Mouse (Mus musculus) heart, embryonic 15.5 days (tissue): ENCODE measurements around the gene Pom121l2. TPM values are rescaled to one million over a fixed set of nuclear protein-coding genes. Genes with fewer than 3 reads are reported as not detected.

Experiments
- ATAC-seq: fragments of 200-750 bp; cut with Nextera tagmentation; replicated peaks from 2 replicates; pipeline ENCODE4 v1.8.0; 2017; ENCODE audit warnings: low read depth, moderate TSS enrichment; ENCODE audit not compliant: insufficient number of reproducible peaks, insufficient read depth, low FRiP score
- H3K27ac ChIP-seq: fragments of 300-500 bp; sonication (generic); 2 replicates; pipeline ENCODE4 v1.5.1; 2015; ENCODE audit warnings: mild to moderate bottlenecking, inconsistent platforms
- H3K27me3 ChIP-seq: fragments of 300-500 bp; sonication (generic); 2 replicates; pipeline ENCODE4 v1.6.1; 2015; ENCODE audit warnings: inconsistent platforms
- H3K36me3 ChIP-seq: fragments of 300-500 bp; sonication (generic); 2 replicates; pipeline ENCODE4 v1.6.1; 2015; ENCODE audit warnings: mild to moderate bottlenecking, inconsistent platforms
- H3K4me1 ChIP-seq: fragments of 300-500 bp; sonication (generic); replicated peaks from 2 replicates; pipeline ENCODE4 v1.6.1; 2015; ENCODE audit warnings: inconsistent platforms
- H3K4me2 ChIP-seq: fragments of 300-500 bp; sonication (generic); 2 replicates; pipeline ENCODE4 v1.6.1; 2015; ENCODE audit warnings: inconsistent platforms, mild to moderate bottlenecking, moderate library complexity
- H3K4me3 ChIP-seq: fragments of 300-500 bp; sonication (generic); 2 replicates; pipeline ENCODE4 v1.5.1; 2015; ENCODE audit warnings: mild to moderate bottlenecking, inconsistent platforms
- H3K9ac ChIP-seq: fragments of 300-500 bp; sonication (generic); 2 replicates; pipeline ENCODE4 v1.6.1; 2015; ENCODE audit warnings: mild to moderate bottlenecking, inconsistent platforms
- H3K9me3 ChIP-seq: fragments of 300-500 bp; sonication (generic); replicated peaks from 2 replicates; pipeline ENCODE4 v1.6.1; 2016; ENCODE audit warnings: inconsistent platforms
- WGBS: fragments of 180-500 bp; shearing (Covaris S2); methylation state at CpG from one replicate; pipeline ENCODE4 v1.1.7; 2015; ENCODE audit warnings: mixed read lengths; 5-methylcytosine and 5-hydroxymethylcytosine counted together
- polyA plus RNA-seq: library from polyadenylated mRNA; unstranded; fragments of >200 nt; fragmentation: Nextera tagmentation; extraction: Ambion mirVana; gene quantifications from 2 replicates; pipeline ENCODE4 v1.2.1, GENCODE M21; 2015

Gene Pom121l2
- polyA plus RNA-seq, 1 experiment from 2014 or later = not detected

DNA sequence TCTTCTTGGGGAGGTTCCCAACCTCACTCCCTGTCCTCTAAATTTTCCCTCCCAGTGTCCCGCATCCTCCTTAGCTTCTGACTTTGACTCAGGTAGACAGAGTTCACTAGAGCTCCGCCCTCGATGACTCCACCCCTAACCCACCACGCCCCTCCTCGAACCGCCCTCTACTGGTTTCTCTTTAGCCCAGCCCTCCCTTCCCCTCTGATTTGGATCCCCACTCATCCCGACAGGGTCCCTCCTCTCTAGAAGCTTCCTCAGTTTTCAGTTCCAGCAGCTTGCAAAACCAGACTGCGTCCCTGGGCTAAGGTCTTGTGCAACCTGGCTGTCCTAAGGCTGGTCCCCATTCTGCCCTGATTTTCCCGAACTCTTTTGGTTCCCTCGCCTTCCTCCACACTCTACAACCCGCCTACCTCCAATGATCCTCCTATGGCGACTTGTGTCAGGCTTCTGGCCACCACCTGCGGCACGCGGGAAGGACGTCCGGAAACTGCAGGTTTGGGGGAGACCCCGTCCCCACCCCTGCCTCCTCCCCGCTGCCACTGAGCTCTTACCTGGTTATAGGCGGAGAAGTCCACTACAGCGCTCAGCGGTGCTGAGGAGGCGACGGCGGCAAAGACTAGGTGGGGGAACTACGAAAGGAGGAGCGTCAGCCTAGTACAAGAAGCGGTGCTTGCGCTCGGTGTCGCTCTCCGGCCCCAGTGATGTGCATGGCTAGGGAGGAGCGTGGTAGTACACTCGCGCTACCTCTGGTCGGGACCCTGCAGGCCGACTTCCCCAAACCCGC, 25.5 kb downstream of the Pom121l2 start:
- peaks cover 19% of the 10 kb centered on the region for H3K4me1 ChIP-seq
- no peak overlapping the region; the same call in 1 of the 2 replicates for H3K27ac ChIP-seq
- H3K27me3 ChIP-seq = peaks cover 96% of the 10 kb centered on the region
- H3K9ac ChIP-seq = peak overlapping the region; percentile 53
- H3K36me3 ChIP-seq = no peaks in the 10 kb centered on the region
- no peaks in the 10 kb centered on the region for H3K9me3 ChIP-seq
- H3K4me3 ChIP-seq = peak overlapping the region; percentile 64
- peak; percentile 66 for ATAC-seq
- under 1% methylated on average over 38 of the region's 38 CpGs for WGBS
- H3K4me2 ChIP-seq = peak overlapping the region; percentile 93

DNA sequence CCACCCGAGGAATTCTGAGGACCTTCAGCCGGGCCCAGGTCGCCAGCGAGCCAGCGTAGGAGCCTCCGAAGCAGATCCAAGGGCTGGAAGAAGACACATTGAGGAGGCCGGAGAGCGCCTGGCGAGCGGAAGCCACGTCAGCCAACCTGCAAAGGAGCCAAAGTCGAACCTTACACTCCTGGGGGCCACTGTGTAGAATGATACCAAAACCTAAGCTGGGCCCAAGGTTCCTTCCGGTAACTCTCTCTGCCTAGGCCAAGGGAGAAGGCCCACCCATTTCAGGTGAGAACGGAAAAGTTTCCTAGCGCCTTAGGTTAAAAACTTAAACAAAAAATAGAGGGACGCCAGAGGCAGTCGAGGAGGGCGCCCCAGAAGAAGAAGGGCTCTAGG, 26.1 kb downstream of the Pom121l2 start:
- Histone ChIP-seq H3K27me3 (peaks cover 95% of the 10 kb centered on the region), H3K4me2 (peak overlapping the region; percentile 93), H3K9ac (no peak overlapping the region), H3K27ac (no peak overlapping the region), H3K4me1 (peaks cover 19% of the 10 kb centered on the region), H3K36me3 (no peaks in the 10 kb centered on the region), H3K9me3 (no peaks in the 10 kb centered on the region), H3K4me3 (peak overlapping the region; percentile 64)
- no peak for ATAC-seq
- WGBS = 6% methylated on average over 18 of the region's 18 CpGs

DNA sequence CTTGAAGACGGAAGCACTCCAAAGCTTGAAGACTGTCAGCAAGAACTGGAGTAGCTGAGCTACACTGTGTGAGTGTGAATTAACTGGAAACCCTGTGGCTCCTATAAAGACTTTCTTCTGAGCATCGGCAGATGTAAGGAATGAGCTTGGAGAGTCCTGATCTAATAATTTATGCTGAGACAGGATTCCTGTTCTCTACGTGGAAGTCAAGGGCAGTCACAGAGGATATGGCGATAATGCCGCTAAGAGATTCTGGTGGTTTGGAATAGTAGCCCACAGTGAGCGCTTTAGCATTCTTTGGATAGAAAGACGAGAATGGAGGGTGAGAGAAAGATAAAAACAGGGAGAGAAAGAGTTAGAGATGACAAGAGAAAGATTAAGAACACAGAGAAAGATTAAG, 26.9 kb downstream of the Pom121l2 start:
- 56% methylated on average over 7 of the region's 7 CpGs for WGBS
- no peak overlapping the region for H3K9ac ChIP-seq
- H3K4me3 ChIP-seq = 0 out of 2 replicates have a peak overlapping the region, but pooled peaks have one; percentile 2
- H3K27me3 ChIP-seq = peaks cover 95% of the 10 kb centered on the region
- peaks cover 19% of the 10 kb centered on the region for H3K4me1 ChIP-seq
- H3K36me3 ChIP-seq = no peaks in the 10 kb centered on the region
- H3K9me3 ChIP-seq = no peaks in the 10 kb centered on the region
- ATAC-seq = no peak
- no peak overlapping the region for H3K27ac ChIP-seq
- no peak overlapping the region for H3K4me2 ChIP-seq

DNA sequence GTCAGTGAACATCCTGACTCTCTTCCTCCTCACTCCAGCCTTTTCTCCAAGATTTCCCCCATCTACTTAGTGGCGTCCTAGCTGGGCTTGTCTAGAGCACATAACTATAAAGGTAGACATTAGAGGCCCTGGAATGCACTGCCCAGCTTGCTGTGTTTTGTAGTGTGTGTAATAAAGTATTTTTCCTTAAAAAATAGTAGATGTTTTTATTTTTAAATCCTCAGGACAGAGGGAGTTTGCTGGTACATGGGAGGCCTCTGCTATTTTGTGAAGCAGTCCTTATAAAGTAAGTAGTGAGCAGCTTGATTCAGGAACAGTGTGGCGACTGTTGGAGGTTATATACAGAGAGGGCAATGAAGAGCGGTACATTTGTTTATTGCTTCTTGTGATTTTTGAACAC, 27.7 kb downstream of the Pom121l2 start:
- no peaks in the 10 kb centered on the region for H3K9me3 ChIP-seq
- 74% methylated on average over 3 of the region's 3 CpGs for WGBS
- no peak overlapping the region for H3K27ac ChIP-seq
- peaks cover 93% of the 10 kb centered on the region for H3K27me3 ChIP-seq
- no peak overlapping the region for H3K4me2 ChIP-seq
- no peak for ATAC-seq
- H3K9ac ChIP-seq = no peak overlapping the region
- no peaks in the 10 kb centered on the region for H3K36me3 ChIP-seq
- H3K4me1 ChIP-seq = peaks cover 19% of the 10 kb centered on the region
- no peak overlapping the region for H3K4me3 ChIP-seq

DNA sequence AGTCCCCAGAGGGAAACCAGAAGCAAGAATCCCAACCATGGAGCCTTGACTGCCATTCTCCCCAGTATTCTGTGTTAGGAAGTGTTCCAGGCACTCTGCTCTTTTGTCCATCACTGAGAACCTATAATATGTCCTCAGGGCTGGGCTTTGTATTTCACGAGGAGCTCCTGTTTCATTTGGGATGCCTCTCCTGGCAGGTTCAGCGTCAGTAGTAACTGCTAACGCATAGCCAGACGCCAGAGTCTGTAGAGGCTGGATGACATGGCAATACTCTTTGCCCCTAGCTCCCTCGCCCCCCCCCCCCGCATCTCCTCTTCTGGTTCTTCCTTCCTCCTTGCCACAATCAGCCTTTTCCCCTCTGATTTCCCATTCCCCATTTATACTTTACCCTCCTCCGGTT, 28.6 kb downstream of the Pom121l2 start, which contains the start of gene Prss16:
Prss16 (minus strand) TSS at position 101 of the 400 bp plus-strand sequence.
- H3K4me3 ChIP-seq = peak within 1 kb of the TSS; percentile 10; the same call in 1 of the 2 replicates
- no peak within 1 kb of the TSS for H3K4me2 ChIP-seq
- WGBS = 27% methylated on average over 7 of the region's 7 CpGs
- no peak for ATAC-seq
- H3K36me3 ChIP-seq = no peaks in the 10 kb centered on the region
- no peak within 1 kb of the TSS for H3K9ac ChIP-seq
- peaks cover 93% of the 10 kb centered on the region for H3K27me3 ChIP-seq
- H3K27ac ChIP-seq = no peak within 1 kb of the TSS
- peaks cover 28% of the 10 kb centered on the region for H3K4me1 ChIP-seq
- H3K9me3 ChIP-seq = no peaks in the 10 kb centered on the region

DNA sequence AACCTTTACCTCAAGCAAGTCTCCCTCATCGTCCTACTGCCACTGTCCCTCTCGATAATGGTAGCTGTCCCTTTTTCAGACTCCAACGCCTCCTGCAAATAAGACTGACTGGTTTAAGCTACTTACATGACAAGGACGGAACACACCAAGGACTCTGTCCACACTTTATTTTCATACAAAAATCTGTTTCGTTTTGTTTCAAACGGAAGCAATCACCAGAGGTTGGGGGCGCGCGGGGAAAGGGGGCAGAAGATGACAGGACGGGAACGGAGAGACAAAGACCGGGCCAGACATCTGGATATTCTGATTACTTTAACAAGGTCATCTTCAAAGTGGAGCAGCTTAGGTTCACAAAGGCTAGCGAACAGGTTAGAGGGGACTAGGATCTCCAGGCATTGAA, 32.7 kb downstream of the Pom121l2 start:
- H3K36me3 ChIP-seq = no peaks in the 10 kb centered on the region
- ATAC-seq = no peak
- peaks cover 10% of the 10 kb centered on the region for H3K4me1 ChIP-seq
- WGBS = 20% methylated on average over 13 of the region's 13 CpGs
- peak overlapping the region; percentile 21; the same call in 1 of the 2 replicates for H3K4me3 ChIP-seq
- peak overlapping the region; percentile 55 for H3K4me2 ChIP-seq
- H3K27ac ChIP-seq = no peak overlapping the region
- no peaks in the 10 kb centered on the region for H3K9me3 ChIP-seq
- H3K9ac ChIP-seq = no peak overlapping the region
- H3K27me3 ChIP-seq = peaks cover 69% of the 10 kb centered on the region

DNA sequence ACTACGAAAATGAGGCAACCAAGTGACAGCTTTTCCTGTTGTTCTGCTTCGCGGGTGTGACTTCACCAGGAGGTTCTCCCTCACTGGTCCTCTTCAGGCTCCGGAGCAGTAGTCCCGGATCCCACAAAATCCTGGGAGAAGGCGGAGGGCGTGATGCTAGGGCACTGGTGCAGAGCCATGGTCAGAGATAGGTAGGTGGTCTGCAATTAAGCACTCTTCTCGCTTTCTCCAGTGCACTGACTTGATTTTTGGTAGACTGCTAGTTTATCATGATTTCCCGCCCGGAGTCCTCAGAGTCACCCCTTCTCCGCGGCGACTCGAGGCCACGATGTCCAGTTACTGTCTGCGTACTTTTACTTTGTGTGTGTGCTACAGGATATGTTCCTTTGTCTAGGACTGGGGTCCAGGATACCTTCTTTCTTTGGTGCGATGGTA, 33.4 kb downstream of the Pom121l2 start:
- Histone ChIP-seq H3K9me3 (no peaks in the 10 kb centered on the region), H3K4me1 (peaks cover 10% of the 10 kb centered on the region), H3K4me3 (peak overlapping the region; percentile 28), H3K27me3 (peaks cover 66% of the 10 kb centered on the region), H3K4me2 (peak overlapping the region; percentile 55), H3K27ac (no peak overlapping the region), H3K36me3 (no peaks in the 10 kb centered on the region), H3K9ac (no peak overlapping the region)
- ATAC-seq = no peak
- WGBS = 10% methylated on average over 17 of the region's 17 CpGs

DNA sequence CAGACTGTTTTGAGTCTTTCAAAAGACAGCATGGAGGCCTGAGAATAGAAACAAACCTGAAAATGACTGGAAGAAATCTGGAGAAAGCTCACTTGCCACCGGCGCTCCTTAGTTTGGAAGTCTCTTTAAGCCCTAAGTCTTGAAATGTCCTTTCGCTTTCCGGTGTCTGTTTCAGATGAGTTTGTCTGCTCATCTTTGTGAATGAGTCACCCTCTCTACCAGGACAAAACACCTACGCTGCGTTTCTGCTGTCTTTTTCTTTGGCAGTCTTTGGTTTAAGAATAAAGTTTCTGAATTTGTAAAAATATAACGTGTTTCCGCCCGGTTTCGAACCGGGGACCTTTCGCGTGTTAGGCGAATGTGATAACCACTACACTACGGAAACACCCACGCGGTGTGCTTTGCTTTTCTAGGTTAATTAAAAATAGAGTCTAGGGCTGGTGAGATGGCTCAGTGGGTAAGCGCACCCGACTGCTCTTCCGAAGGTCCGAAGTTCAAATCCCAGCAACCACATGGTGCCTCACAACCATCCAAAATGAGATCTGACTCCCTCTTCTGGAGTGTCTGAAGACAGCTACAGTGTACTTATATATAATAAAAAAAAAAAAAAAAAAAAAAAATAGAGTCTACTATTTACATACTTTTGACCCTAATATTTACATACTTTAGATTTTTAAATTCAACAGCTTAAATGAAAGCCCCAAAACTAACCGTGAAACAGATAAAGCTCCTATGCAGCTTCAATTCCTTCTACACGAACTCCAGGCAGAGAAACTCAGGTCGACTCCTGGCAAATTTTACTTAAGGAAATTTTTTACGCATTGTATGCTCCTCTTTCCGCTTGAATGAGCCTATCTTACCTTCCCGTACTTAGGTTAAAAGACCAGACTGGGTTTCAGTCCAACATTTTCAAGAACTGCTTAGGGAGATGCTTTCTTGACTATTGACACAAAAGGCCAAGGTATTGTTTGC, 34.8 kb downstream of the Pom121l2 start:
- 16% methylated on average over 27 of the region's 27 CpGs for WGBS
- no peaks in the 10 kb centered on the region for H3K9me3 ChIP-seq
- H3K4me2 ChIP-seq = peak overlapping the region; percentile 55
- peaks cover 53% of the 10 kb centered on the region for H3K27me3 ChIP-seq
- 0 out of 2 replicates have a peak, but pooled peaks have one; percentile 53 for ATAC-seq
- H3K36me3 ChIP-seq = no peaks in the 10 kb centered on the region
- H3K4me1 ChIP-seq = peaks cover 10% of the 10 kb centered on the region
- H3K9ac ChIP-seq = no peak overlapping the region
- 0 out of 2 replicates have a peak overlapping the region, but pooled peaks have one; percentile 28 for H3K4me3 ChIP-seq
- no peak overlapping the region for H3K27ac ChIP-seq

DNA sequence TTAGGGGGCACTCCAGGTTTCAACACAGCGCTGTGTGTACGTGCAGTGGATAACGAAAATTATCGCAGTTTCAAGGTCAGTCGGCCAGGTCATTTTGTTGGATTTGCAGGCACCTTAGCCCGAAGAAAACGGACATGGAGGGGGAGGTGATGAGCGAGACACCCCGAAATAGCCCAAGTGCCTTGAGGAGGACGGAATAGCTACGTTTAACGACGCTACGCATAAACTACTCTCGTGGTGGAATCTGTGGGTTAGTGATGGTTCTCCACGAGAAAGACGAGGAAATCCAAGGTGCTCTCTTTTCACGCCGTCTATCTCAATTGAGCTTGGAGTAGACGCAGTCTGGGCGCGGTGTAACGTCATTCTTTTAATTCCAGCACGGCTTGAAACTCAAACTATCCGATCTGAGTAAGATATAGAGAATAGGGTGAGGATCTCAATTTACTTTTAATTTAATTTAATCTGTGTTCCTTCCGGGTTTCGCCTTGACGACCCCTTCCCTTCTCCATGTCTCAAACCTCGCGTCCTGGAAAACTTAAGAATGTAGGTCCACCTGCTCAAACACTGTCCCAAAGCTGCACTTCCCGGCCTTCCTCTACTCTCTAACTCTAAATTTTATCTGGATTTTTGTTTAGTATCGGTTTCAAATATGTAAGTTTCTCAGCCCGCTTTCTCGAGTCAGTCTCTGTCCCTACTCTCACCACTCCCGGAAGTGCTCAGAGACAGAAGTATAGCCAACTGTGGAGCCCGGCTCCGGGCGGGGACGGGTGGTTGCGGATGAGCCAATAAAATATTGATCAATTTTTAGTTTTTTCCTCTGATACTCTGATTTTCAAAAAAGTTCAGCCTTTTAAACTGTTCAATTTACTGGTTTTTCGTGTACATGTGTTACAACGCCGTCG, 39.2 kb downstream of the Pom121l2 start:
- peak overlapping the region; percentile 77 for H3K4me2 ChIP-seq
- no peaks in the 10 kb centered on the region for H3K9me3 ChIP-seq
- peaks cover 17% of the 10 kb centered on the region for H3K27me3 ChIP-seq
- ATAC-seq = no peak
- peak overlapping the region; percentile 57 for H3K9ac ChIP-seq
- no peak overlapping the region for H3K27ac ChIP-seq
- H3K36me3 ChIP-seq = no peaks in the 10 kb centered on the region
- 0 out of 2 replicates have a peak, but pooled peaks cover 4% of the 10 kb centered on the region for H3K4me1 ChIP-seq
- peak overlapping the region; percentile 61 for H3K4me3 ChIP-seq
- WGBS = 2% methylated on average over 44 of the region's 44 CpGs

DNA sequence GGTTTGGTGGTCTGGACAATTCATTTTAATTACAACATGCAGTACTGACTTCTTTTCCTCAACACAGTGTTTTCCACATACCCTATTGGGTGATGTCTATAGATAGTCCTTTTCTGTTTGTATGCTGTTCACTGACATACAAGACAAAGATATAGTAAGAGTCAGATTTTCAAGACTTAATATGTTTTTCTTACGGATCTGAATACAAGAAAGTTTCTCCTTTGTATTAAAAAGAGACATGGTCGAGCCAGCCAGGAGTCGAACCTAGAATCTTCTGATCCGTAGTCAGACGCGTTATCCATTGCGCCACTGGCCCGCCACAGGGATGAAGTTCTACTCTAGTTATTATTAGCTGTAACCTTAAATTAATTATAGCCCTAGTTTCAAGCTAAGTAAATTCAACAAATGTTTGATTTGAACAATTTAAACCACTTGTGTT, 39.9 kb downstream of the Pom121l2 start:
- peaks cover 11% of the 10 kb centered on the region for H3K27me3 ChIP-seq
- ATAC-seq = peak; percentile 43; the same call in 1 of the 2 replicates
- H3K4me1 ChIP-seq = peaks cover 4% of the 10 kb centered on the region; the same call in 1 of the 2 replicates
- H3K4me2 ChIP-seq = peak overlapping the region; percentile 77
- no peaks in the 10 kb centered on the region for H3K36me3 ChIP-seq
- under 1% methylated on average over 8 of the region's 8 CpGs for WGBS
- peak overlapping the region; percentile 57 for H3K9ac ChIP-seq
- H3K4me3 ChIP-seq = peak overlapping the region; percentile 61
- no peaks in the 10 kb centered on the region for H3K9me3 ChIP-seq
- H3K27ac ChIP-seq = no peak overlapping the region; the same call in 1 of the 2 replicates
